1 mouse cellular context compared by ENCODE assay signal in genomic region chr11:57651281-57651810, GRCm38 (mm10).
TF ChIP-seq lines count a peak whose summit lies in the region.

No protein-coding gene starts in this region.

TF ChIP-seq in MEL, 35 proteins besides CTCF, POLR2A, EP300 and RAD21 (continued from another document):
- TF ChIP-seq MAFK (IDR thresholded peaks at IDR 0.05; ENCODE audit: borderline replicate concordance, low read depth, low read length): peak; percentile 56; the same call in 1 of the 2 replicates
- peak; percentile 23; the same call in 1 of the 2 replicates for TF ChIP-seq MEF2A (IDR thresholded peaks at IDR 0.05; ENCODE audit: extremely low read depth, insufficient replicate concordance, low read depth, low read length, poor library complexity, severe bottlenecking)
- TF ChIP-seq NELFE (IDR thresholded peaks at IDR 0.05; ENCODE audit: low read depth, low read length): no peak
- TF ChIP-seq E2F4 (IDR thresholded peaks at IDR 0.05; ENCODE audit: borderline replicate concordance, low read depth, low read length): no peak
- peak; percentile 52; the same call in 1 of the 2 replicates for TF ChIP-seq HCFC1 (IDR thresholded peaks at IDR 0.05; ENCODE audit: low read depth, low read length)
- TF ChIP-seq TCF12 (IDR thresholded peaks at IDR 0.05; ENCODE audit: low read depth, low read length): peak; percentile 100
